Mouse (Mus musculus): ENCODE data around the gene Ampd3. TPM values are rescaled to one million over a fixed set of nuclear protein-coding genes. Genes with fewer than 3 reads are reported as not detected.
A peak's percentile ranks its signal among the peaks of the same experiment; 100 is the strongest.

Gene Ampd3
- polyA plus RNA-seq, 1 experiment from 2014 or later: 3.0 TPM

DNA sequence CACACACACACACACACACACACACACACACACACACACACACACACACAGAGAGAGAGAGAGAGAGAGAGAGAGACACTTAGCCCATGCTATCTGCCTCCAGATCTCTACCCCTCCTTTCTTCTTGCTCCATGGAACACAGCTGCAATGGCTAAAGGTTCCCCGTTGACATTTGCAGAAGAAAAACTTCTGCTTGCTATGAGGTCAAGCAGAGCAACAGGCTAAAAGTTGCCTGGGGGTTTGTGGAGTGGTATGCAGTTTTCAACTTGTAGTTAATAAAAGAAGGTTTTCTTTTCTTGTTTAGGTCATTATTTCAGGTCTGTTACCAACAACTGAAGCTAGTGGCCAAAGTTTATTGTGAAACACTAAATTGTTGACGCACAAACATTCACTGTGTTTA, 11.6 kb upstream of the Ampd3 start:
- H3K4me2 ChIP-seq (ENCODE audit: low read depth, low read length): no peak overlapping the region
- WGBS: 43% methylated on average over 2 of the region's 2 CpGs
- H3K27ac ChIP-seq (ENCODE audit: low read length): no peak overlapping the region
- H3K9ac ChIP-seq (ENCODE audit: low read length): no peak overlapping the region
- no peaks in the 10 kb centered on the region for H3K36me3 ChIP-seq (ENCODE audit: control insufficient read depth, insufficient read depth, low read length)
- no peaks in the 10 kb centered on the region for H3K27me3 ChIP-seq (ENCODE audit: control insufficient read depth, insufficient read depth, low read depth, low read length)
- no peaks in the 10 kb centered on the region for H3K9me3 ChIP-seq (ENCODE audit: control insufficient read depth, low read length)
- H3K4me1 ChIP-seq (replicated peaks; ENCODE audit: control insufficient read depth, insufficient read depth, low read length): no peaks in the 10 kb centered on the region
- no peak for ATAC-seq (ENCODE audit: low read depth)
- no peak overlapping the region for H3K4me3 ChIP-seq (ENCODE audit: low read length)

DNA sequence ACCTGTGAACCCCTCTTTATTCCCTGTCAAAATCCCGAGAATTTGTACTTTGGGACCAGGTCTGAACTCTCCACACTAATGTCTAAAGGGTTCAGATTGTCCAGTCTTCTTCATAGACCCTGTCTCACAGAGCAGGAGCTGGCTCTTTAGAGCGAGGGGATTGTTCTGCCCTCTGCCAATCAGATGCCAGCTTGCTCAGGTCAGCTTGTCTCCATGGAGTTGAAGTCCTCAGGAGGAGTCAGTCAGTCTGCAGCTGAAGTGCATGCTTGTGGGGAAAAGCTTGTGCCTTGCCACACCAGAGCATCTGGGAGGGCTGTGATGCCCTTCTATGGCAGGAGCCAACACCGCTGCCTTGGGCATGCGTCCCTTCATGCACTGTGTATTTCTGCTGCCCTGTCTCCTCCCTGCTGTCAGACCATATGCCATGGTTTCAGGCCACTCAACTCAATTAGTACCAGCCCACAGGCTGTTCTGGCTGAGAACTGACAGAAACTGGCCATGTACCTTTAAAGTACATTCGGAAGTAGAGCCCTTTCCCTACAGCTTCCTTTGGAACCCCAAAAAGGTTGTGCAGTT, 5.3 kb upstream of the Ampd3 start:
- Histone ChIP-seq H3K4me3 (ENCODE audit: low read length) (no peak overlapping the region), H3K4me1 (replicated peaks; ENCODE audit: control insufficient read depth, insufficient read depth, low read length) (no peaks in the 10 kb centered on the region), H3K27me3 (ENCODE audit: control insufficient read depth, insufficient read depth, low read depth, low read length) (no peaks in the 10 kb centered on the region), H3K9me3 (ENCODE audit: control insufficient read depth, low read length) (no peaks in the 10 kb centered on the region), H3K36me3 (ENCODE audit: control insufficient read depth, insufficient read depth, low read length) (no peaks in the 10 kb centered on the region), H3K9ac (ENCODE audit: low read length) (no peak overlapping the region), H3K4me2 (ENCODE audit: low read depth, low read length) (no peak overlapping the region), H3K27ac (ENCODE audit: low read length) (no peak overlapping the region)
- WGBS: 78% methylated on average over 5 of the region's 5 CpGs
- no peak for ATAC-seq (ENCODE audit: low read depth)

GRCm38 (mm10) chr7:110768451-110769064, 552 bp downstream of the Ampd3 start:
- ATAC-seq (ENCODE audit: low read depth): peak; percentile 71

DNA sequence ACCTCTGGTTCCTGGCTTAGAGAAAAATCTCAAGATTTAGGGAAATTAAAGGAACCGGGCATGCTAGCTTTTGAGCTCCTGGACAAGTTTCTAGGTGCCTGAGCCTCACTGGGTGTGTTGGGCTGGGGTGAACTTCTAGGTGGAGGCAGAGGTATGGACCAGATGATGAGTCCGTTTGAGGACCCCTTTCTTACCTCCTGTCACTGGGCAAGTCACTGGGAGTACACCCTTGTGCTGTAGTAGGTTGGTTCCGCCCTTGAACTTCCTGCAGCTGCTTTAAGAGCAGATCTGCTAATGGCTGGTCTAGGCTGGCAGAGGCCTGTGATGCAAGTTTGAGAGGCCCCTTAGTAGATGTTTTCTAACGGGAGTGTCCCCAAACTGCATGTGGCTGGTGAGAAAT, 1.1 kb downstream of the Ampd3 start:
- 35% methylated on average over 4 of the region's 4 CpGs for WGBS
- no peaks in the 10 kb centered on the region for H3K36me3 ChIP-seq (ENCODE audit: control insufficient read depth, insufficient read depth, low read length)
- peak overlapping the region; percentile 73 for H3K9ac ChIP-seq (ENCODE audit: low read length)
- H3K4me1 ChIP-seq (replicated peaks; ENCODE audit: control insufficient read depth, insufficient read depth, low read length): peaks cover 12% of the 10 kb centered on the region
- H3K4me2 ChIP-seq (ENCODE audit: low read depth, low read length): peak overlapping the region; percentile 98
- H3K9me3 ChIP-seq (ENCODE audit: control insufficient read depth, low read length): no peaks in the 10 kb centered on the region
- H3K27me3 ChIP-seq (ENCODE audit: control insufficient read depth, insufficient read depth, low read depth, low read length): no peaks in the 10 kb centered on the region; the same call in 1 of the 2 replicates
- ATAC-seq (ENCODE audit: low read depth): no peak
- no peak overlapping the region for H3K27ac ChIP-seq (ENCODE audit: low read length)
- peak overlapping the region; percentile 58 for H3K4me3 ChIP-seq (ENCODE audit: low read length)

More at GRCm38 (mm10) chr7:110768451-110769064, 552 bp downstream of the Ampd3 start:
- Histone ChIP-seq H3K36me3 (ENCODE audit: control insufficient read depth, insufficient read depth, low read length) (no peaks in the 10 kb centered on the region), H3K4me2 (ENCODE audit: low read depth, low read length) (peak overlapping the region; percentile 98), H3K27me3 (ENCODE audit: control insufficient read depth, insufficient read depth, low read depth, low read length) (no peaks in the 10 kb centered on the region; the same call in 1 of the 2 replicates), H3K9ac (ENCODE audit: low read length) (peak overlapping the region; percentile 73), H3K9me3 (ENCODE audit: control insufficient read depth, low read length) (no peaks in the 10 kb centered on the region), H3K4me3 (ENCODE audit: low read length) (peak overlapping the region; percentile 58), H3K4me1 (replicated peaks; ENCODE audit: control insufficient read depth, insufficient read depth, low read length) (peaks cover 8% of the 10 kb centered on the region), H3K27ac (ENCODE audit: low read length) (no peak overlapping the region)
- WGBS: 1% methylated on average over 61 of the region's 61 CpGs

GRCm38 (mm10) chr7:110770949-110771348, 2.9 kb downstream of the Ampd3 start:
- H3K4me2 ChIP-seq (ENCODE audit: low read depth, low read length): no peak overlapping the region
- H3K4me3 ChIP-seq (ENCODE audit: low read length): no peak overlapping the region
- H3K9me3 ChIP-seq (ENCODE audit: control insufficient read depth, low read length): no peaks in the 10 kb centered on the region
- peaks cover 12% of the 10 kb centered on the region for H3K4me1 ChIP-seq (replicated peaks; ENCODE audit: control insufficient read depth, insufficient read depth, low read length)
- no peaks in the 10 kb centered on the region; the same call in 1 of the 2 replicates for H3K27me3 ChIP-seq (ENCODE audit: control insufficient read depth, insufficient read depth, low read depth, low read length)
- no peak overlapping the region for H3K27ac ChIP-seq (ENCODE audit: low read length)
- 83% methylated on average over 4 of the region's 4 CpGs for WGBS
- ATAC-seq (ENCODE audit: low read depth): no peak
- H3K9ac ChIP-seq (ENCODE audit: low read length): no peak overlapping the region
- no peaks in the 10 kb centered on the region for H3K36me3 ChIP-seq (ENCODE audit: control insufficient read depth, insufficient read depth, low read length)

- WGBS: 63% methylated on average over 3 of the region's 3 CpGs
- no peak for ATAC-seq (ENCODE audit: low read depth)
- no peak overlapping the region for H3K4me3 ChIP-seq (ENCODE audit: low read length)
- H3K4me1 ChIP-seq (replicated peaks; ENCODE audit: control insufficient read depth, insufficient read depth, low read length): peaks cover 12% of the 10 kb centered on the region
- no peaks in the 10 kb centered on the region for H3K9me3 ChIP-seq (ENCODE audit: control insufficient read depth, low read length)
- H3K4me2 ChIP-seq (ENCODE audit: low read depth, low read length): no peak overlapping the region
- no peak overlapping the region for H3K9ac ChIP-seq (ENCODE audit: low read length)
- no peaks in the 10 kb centered on the region for H3K36me3 ChIP-seq (ENCODE audit: control insufficient read depth, insufficient read depth, low read length)
- H3K27ac ChIP-seq (ENCODE audit: low read length): no peak overlapping the region
- no peaks in the 10 kb centered on the region; the same call in 1 of the 2 replicates for H3K27me3 ChIP-seq (ENCODE audit: control insufficient read depth, insufficient read depth, low read depth, low read length)
Observed at GRCm38 (mm10) chr7:110772343-110772742, 4.3 kb downstream of the Ampd3 start.

- peak; percentile 56 for ATAC-seq (ENCODE audit: low read depth)
- no peak overlapping the region for H3K9ac ChIP-seq (ENCODE audit: low read length)
- H3K4me3 ChIP-seq (ENCODE audit: low read length): no peak overlapping the region
- no peak overlapping the region for H3K27ac ChIP-seq (ENCODE audit: low read length)
- no peaks in the 10 kb centered on the region for H3K36me3 ChIP-seq (ENCODE audit: control insufficient read depth, insufficient read depth, low read length)
- H3K4me2 ChIP-seq (ENCODE audit: low read depth, low read length): no peak overlapping the region; the same call in 1 of the 2 replicates
- H3K9me3 ChIP-seq (ENCODE audit: control insufficient read depth, low read length): no peaks in the 10 kb centered on the region
- no peaks in the 10 kb centered on the region; the same call in 1 of the 2 replicates for H3K27me3 ChIP-seq (ENCODE audit: control insufficient read depth, insufficient read depth, low read depth, low read length)
- H3K4me1 ChIP-seq (replicated peaks; ENCODE audit: control insufficient read depth, insufficient read depth, low read length): peaks cover 10% of the 10 kb centered on the region
- WGBS: 23% methylated on average over 14 of the region's 14 CpGs
Observed at GRCm38 (mm10) chr7:110773204-110774002, 5.4 kb downstream of the Ampd3 start.

DNA sequence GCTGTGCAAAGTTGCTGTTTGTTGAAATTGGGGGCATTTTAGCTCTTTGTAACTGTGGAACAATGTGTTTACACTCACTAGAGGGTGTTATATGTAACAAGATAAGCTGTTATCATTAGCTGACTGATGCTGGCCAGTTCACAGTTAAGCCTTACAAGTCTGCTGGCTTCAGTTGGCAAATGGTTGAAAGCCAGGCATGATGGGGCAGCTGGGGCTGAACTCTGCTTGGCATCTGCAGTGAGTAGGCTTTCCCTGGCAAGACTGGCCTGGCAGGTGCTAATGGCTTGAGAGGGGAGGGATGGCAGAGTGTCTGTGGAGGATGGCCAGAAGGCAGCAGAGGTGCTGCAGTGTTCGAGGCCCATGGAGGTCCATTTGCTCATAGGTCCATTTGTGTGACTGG, 6.1 kb downstream of the Ampd3 start:
- Histone ChIP-seq H3K4me3 (ENCODE audit: low read length) (no peak overlapping the region), H3K9ac (ENCODE audit: low read length) (no peak overlapping the region), H3K4me1 (replicated peaks; ENCODE audit: control insufficient read depth, insufficient read depth, low read length) (peaks cover 9% of the 10 kb centered on the region; the same call in 1 of the 2 replicates), H3K4me2 (ENCODE audit: low read depth, low read length) (no peak overlapping the region; the same call in 1 of the 2 replicates), H3K27ac (ENCODE audit: low read length) (no peak overlapping the region), H3K9me3 (ENCODE audit: control insufficient read depth, low read length) (no peaks in the 10 kb centered on the region), H3K27me3 (ENCODE audit: control insufficient read depth, insufficient read depth, low read depth, low read length) (no peaks in the 10 kb centered on the region; the same call in 1 of the 2 replicates), H3K36me3 (ENCODE audit: control insufficient read depth, insufficient read depth, low read length) (no peaks in the 10 kb centered on the region)
- ATAC-seq (ENCODE audit: low read depth): peak; percentile 27; the same call in 1 of the 2 replicates
- WGBS: 63% methylated on average over 1 of the region's 1 CpGs

GRCm38 (mm10) chr7:110774674-110775073, 6.7 kb downstream of the Ampd3 start:
- 68% methylated on average over 8 of the region's 8 CpGs for WGBS
- ATAC-seq (ENCODE audit: low read depth): no peak
- Histone ChIP-seq H3K4me1 (replicated peaks; ENCODE audit: control insufficient read depth, insufficient read depth, low read length) (peaks cover 9% of the 10 kb centered on the region; the same call in 1 of the 2 replicates), H3K9me3 (ENCODE audit: control insufficient read depth, low read length) (no peaks in the 10 kb centered on the region), H3K27me3 (ENCODE audit: control insufficient read depth, insufficient read depth, low read depth, low read length) (no peaks in the 10 kb centered on the region; the same call in 1 of the 2 replicates), H3K27ac (ENCODE audit: low read length) (no peak overlapping the region), H3K4me3 (ENCODE audit: low read length) (no peak overlapping the region), H3K9ac (ENCODE audit: low read length) (no peak overlapping the region), H3K4me2 (ENCODE audit: low read depth, low read length) (no peak overlapping the region), H3K36me3 (ENCODE audit: control insufficient read depth, insufficient read depth, low read length) (no peaks in the 10 kb centered on the region)
